Mouse (Mus musculus) myocyte (in vitro differentiated cells): Measurements from ENCODE around the gene Rims1.

Experiments
- CEBPB ChIP-seq: IDR thresholded peaks from 2 replicates; pipeline ENCODE4 v1.6.1; 2011; ENCODE audit warnings: mild to moderate bottlenecking, moderate library complexity; ENCODE audit not compliant: poor library complexity, insufficient read depth, severe bottlenecking
- MAX ChIP-seq: IDR thresholded peaks from one replicate; pipeline ENCODE4 v1.6.1; 2011; ENCODE audit warnings: low read depth, mild to moderate bottlenecking, control low read depth
- MYOD1 ChIP-seq, 3 experiments: IDR thresholded peaks; one replicate each; pipeline ENCODE4 v1.6.1; 2011; ENCODE audit warnings: control low read depth in 2 of 3, low read depth in 2 of 3, mild to moderate bottlenecking in 2 of 3, moderate library complexity in 1 of 3; ENCODE audit not compliant: insufficient read length in 2 of 3, control insufficient read depth in 1 of 3
- POLR2A ChIP-seq: IDR thresholded peaks from one replicate; pipeline ENCODE4 v1.6.1; 2011; ENCODE audit warnings: low read depth, mild to moderate bottlenecking, control low read depth, moderate library complexity; ENCODE audit not compliant: insufficient read length
- TCF3 ChIP-seq: IDR thresholded peaks from one replicate; pipeline ENCODE4 v1.6.1; 2011; ENCODE audit warnings: low read depth, control low read depth; ENCODE audit not compliant: insufficient read length

GRCm38 (mm10) chr1:22476220-22476619 lies 329.6 kb downstream of the Rims1 start:
- no peak for TF ChIP-seq POLR2A
- no peak for TF ChIP-seq MAX
- no peak for TF ChIP-seq CEBPB
- no peak for TF ChIP-seq MYOD1 (IDR thresholded peaks at IDR 0.05; ENCODE audit: control insufficient read depth in 1 of 3, insufficient read length in 2 of 3, low read depth in 2 of 3)
- TF ChIP-seq TCF3 = no peak
